Mouse (Mus musculus) liver, postnatal 0 days (tissue): ENCODE measurements around the gene Hdac10.

Experiments
- CTCF ChIP-seq: sonication (generic); IDR thresholded peaks from 2 replicates; pipeline ENCODE4 v1.5.1; 2016; ENCODE audit warnings: antibody characterized with exemption, low read depth
- EP300 ChIP-seq: IDR thresholded peaks from 2 replicates; pipeline ENCODE4 v1.6.1; 2016; ENCODE audit warnings: antibody characterized with exemption, low read depth, mild to moderate bottlenecking

DNA sequence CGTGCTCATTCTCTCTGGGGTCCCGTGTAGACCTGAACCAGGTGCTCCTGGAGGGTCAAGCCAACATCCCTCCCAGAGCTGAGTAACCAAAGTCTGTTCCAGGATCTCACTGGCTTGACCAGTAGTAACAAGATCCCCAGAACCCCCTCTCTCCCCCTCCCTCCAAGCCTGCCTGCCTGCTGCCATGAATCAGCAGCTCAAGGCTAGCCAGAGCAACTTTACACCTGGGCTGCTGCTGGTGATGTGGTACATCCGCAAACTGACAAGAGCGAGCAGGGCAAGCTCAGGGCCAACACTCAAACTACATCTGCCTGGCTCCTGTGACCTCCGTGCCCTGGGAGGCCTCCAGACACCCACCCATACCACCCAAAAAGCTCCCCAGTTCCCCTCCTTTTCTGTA is 12.9 kb upstream of the Hdac10 start:
- TF ChIP-seq EP300 (no peak), CTCF (no peak)
